Mouse (Mus musculus): ENCODE measurements around the gene Prok2. TPM values are rescaled to one million over a fixed set of nuclear protein-coding genes. Genes with fewer than 3 reads are reported as not detected.

Prok2 gene
- polyA plus RNA-seq, 1 experiment from 2014 or later = not detected

DNA sequence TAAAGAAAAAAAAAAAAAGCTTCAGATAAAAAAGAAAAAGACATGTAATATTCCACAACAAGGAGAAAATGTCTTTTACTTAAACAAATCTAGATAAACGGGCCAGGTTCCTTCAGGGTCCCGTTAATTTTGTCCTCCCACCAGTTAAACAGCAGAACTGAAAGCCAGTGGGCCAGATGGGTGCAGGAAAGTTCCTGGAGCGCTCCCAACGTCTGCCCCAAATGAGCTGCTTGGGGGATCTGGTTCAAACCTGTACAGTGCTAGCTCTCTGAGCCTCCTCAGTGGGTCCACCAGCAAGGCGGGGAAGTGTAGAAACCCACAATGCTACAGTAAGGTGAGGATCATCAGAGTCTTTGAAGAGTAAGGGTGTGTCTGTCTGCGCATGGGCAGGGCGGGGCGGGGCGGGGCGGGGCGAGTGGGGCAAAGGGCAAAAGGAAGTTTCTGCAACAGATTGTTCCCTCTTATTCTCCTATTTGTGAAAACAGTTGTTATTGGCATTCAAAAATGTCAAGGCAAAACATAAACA lies 14.6 kb downstream of the Prok2 start:
- H3K4me2 ChIP-seq (replicated peaks) = no peak overlapping the region
- H3K9ac ChIP-seq = no peak overlapping the region
- DNase-seq (ENCODE audit: low spot score) (no peak), ATAC-seq (ENCODE audit: low FRiP score) (no peak)
- no peak overlapping the region for H3K27ac ChIP-seq
- H3K27me3 ChIP-seq (ENCODE audit: control insufficient read depth, insufficient read depth, low read length) = no peaks in the 10 kb centered on the region
- no peaks in the 10 kb centered on the region for H3K4me1 ChIP-seq (replicated peaks; ENCODE audit: control insufficient read depth, insufficient read depth, low read length)
- WGBS = 74% methylated on average over 11 of the region's 11 CpGs
- H3K4me3 ChIP-seq (replicated peaks; ENCODE audit: low read length) = no peak overlapping the region
- H3K36me3 ChIP-seq (replicated peaks; ENCODE audit: control insufficient read depth, insufficient read depth) = no peaks in the 10 kb centered on the region
- H3K9me3 ChIP-seq (ENCODE audit: control insufficient read depth, low read length) = no peaks in the 10 kb centered on the region

DNA sequence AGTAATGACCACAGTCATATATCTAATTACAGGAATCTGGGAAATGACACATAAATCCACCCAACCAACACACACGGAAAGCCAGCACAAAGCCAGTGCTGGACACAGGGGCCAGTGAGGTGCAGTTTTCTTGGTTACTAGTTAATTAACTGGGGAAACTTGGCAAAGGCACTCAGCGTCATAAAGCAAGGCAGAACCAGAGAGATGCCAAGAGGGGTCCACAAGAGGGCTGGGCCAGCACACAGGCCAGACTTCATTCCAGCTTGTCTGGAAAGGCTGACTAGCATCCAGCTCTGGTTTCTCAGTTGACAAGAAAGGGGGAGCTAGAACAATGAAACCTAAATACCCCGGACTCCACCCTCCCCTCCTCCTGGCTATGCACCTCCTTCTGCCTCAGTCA lies 25.7 kb downstream of the Prok2 start:
- Histone ChIP-seq H3K9me3 (ENCODE audit: control insufficient read depth, low read length) (no peaks in the 10 kb centered on the region), H3K4me1 (replicated peaks; ENCODE audit: control insufficient read depth, insufficient read depth, low read length) (no peaks in the 10 kb centered on the region), H3K27me3 (ENCODE audit: control insufficient read depth, insufficient read depth, low read length) (0 out of 2 replicates have a peak, but pooled peaks cover 10% of the 10 kb centered on the region), H3K4me3 (replicated peaks; ENCODE audit: low read length) (no peak overlapping the region), H3K36me3 (replicated peaks; ENCODE audit: control insufficient read depth, insufficient read depth) (no peaks in the 10 kb centered on the region), H3K4me2 (replicated peaks) (no peak overlapping the region), H3K9ac (no peak overlapping the region), H3K27ac (no peak overlapping the region)
- ATAC-seq (ENCODE audit: low FRiP score) (no peak), DNase-seq (ENCODE audit: low spot score) (no peak)
- 57% methylated on average over 3 of the region's 3 CpGs for WGBS

- peak overlapping the region; percentile 92 for H3K4me2 ChIP-seq (replicated peaks)
- DNase-seq (ENCODE audit: low spot score) (no peak), ATAC-seq (ENCODE audit: low FRiP score) (peak; percentile 56; the same call in 1 of the 2 replicates)
- H3K27me3 ChIP-seq (ENCODE audit: control insufficient read depth, insufficient read depth, low read length) = peaks cover 44% of the 10 kb centered on the region
- H3K9me3 ChIP-seq (ENCODE audit: control insufficient read depth, low read length) = no peaks in the 10 kb centered on the region
- H3K27ac ChIP-seq = peak overlapping the region; percentile 92
- peak overlapping the region; percentile 94 for H3K9ac ChIP-seq
- H3K36me3 ChIP-seq (replicated peaks; ENCODE audit: control insufficient read depth, insufficient read depth) = no peaks in the 10 kb centered on the region
- H3K4me3 ChIP-seq (replicated peaks; ENCODE audit: low read length) = peak overlapping the region; percentile 78
- peaks cover 20% of the 10 kb centered on the region for H3K4me1 ChIP-seq (replicated peaks; ENCODE audit: control insufficient read depth, insufficient read depth, low read length)
- 1% methylated on average over 97 of the region's 110 CpGs for WGBS
Measured at GRCm38 (mm10) chr6:99692916-99693841, 33.0 kb downstream of the Prok2 start.

- WGBS = under 1% methylated on average over 63 of the region's 112 CpGs
- ATAC-seq (ENCODE audit: low FRiP score) (peak; percentile 80), DNase-seq (ENCODE audit: low spot score) (peak; percentile 52)
- Histone ChIP-seq H3K4me2 (replicated peaks) (peak within 1 kb of the TSS; percentile 92), H3K27ac (peak within 1 kb of the TSS; percentile 92), H3K4me1 (replicated peaks; ENCODE audit: control insufficient read depth, insufficient read depth, low read length) (peaks cover 20% of the 10 kb centered on the region), H3K4me3 (replicated peaks; ENCODE audit: low read length) (peak within 1 kb of the TSS; percentile 78), H3K27me3 (ENCODE audit: control insufficient read depth, insufficient read depth, low read length) (peaks cover 44% of the 10 kb centered on the region), H3K9me3 (ENCODE audit: control insufficient read depth, low read length) (no peaks in the 10 kb centered on the region), H3K36me3 (replicated peaks; ENCODE audit: control insufficient read depth, insufficient read depth) (no peaks in the 10 kb centered on the region), H3K9ac (peak within 1 kb of the TSS; percentile 94)
Measured at GRCm38 (mm10) chr6:99692206-99692915, 33.8 kb downstream of the Prok2 start, which contains the start of gene Gpr27. Gpr27 (plus strand) TSS chr6:99692679.

GRCm38 (mm10) chr6:99691666-99692205 lies 34.5 kb downstream of the Prok2 start:
- peaks cover 20% of the 10 kb centered on the region for H3K4me1 ChIP-seq (replicated peaks; ENCODE audit: control insufficient read depth, insufficient read depth, low read length)
- H3K27me3 ChIP-seq (ENCODE audit: control insufficient read depth, insufficient read depth, low read length) = peaks cover 40% of the 10 kb centered on the region
- ATAC-seq (ENCODE audit: low FRiP score) = peak; percentile 49
- no peaks in the 10 kb centered on the region for H3K36me3 ChIP-seq (replicated peaks; ENCODE audit: control insufficient read depth, insufficient read depth)
- peak overlapping the region; percentile 94 for H3K9ac ChIP-seq
- WGBS = 7% methylated on average over 25 of the region's 25 CpGs
- H3K4me3 ChIP-seq (replicated peaks; ENCODE audit: low read length) = peak overlapping the region; percentile 78
- peak overlapping the region; percentile 92 for H3K4me2 ChIP-seq (replicated peaks)
- no peaks in the 10 kb centered on the region for H3K9me3 ChIP-seq (ENCODE audit: control insufficient read depth, low read length)
- no peak for DNase-seq (ENCODE audit: low spot score)
- peak overlapping the region; percentile 92 for H3K27ac ChIP-seq

DNA sequence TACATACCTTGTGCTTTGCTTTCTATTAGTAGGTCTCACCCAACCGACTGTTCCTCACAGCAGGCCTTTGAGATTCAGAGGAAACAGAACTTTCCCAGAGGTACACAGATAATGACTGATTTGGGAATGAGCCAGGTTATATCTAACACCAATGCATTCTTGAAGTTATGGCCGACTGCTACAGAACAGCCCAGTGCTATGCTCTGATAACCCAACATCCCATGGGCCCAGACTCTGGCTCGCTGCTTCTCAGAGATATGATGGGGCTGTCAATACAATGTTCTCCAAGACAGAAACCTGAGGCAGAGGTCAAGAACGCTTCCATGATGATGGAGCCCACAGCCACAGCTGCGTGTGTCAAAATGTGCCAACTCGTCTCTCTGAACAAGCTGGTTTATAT lies 37.7 kb downstream of the Prok2 start:
- H3K4me2 ChIP-seq (replicated peaks) = no peak overlapping the region
- DNase-seq (ENCODE audit: low spot score) (no peak), ATAC-seq (ENCODE audit: low FRiP score) (no peak)
- 0 out of 2 replicates have a peak, but pooled peaks cover 6% of the 10 kb centered on the region for H3K9me3 ChIP-seq (ENCODE audit: control insufficient read depth, low read length)
- no peak overlapping the region for H3K9ac ChIP-seq
- H3K36me3 ChIP-seq (replicated peaks; ENCODE audit: control insufficient read depth, insufficient read depth) = no peaks in the 10 kb centered on the region
- H3K27ac ChIP-seq = no peak overlapping the region
- peaks cover 3% of the 10 kb centered on the region; the same call in 1 of the 2 replicates for H3K4me1 ChIP-seq (replicated peaks; ENCODE audit: control insufficient read depth, insufficient read depth, low read length)
- H3K27me3 ChIP-seq (ENCODE audit: control insufficient read depth, insufficient read depth, low read length) = peaks cover 22% of the 10 kb centered on the region
- H3K4me3 ChIP-seq (replicated peaks; ENCODE audit: low read length) = no peak overlapping the region
- WGBS = 83% methylated on average over 6 of the region's 6 CpGs

GRCm38 (mm10) chr6:99684899-99685298 lies 41.3 kb downstream of the Prok2 start:
- Histone ChIP-seq H3K4me3 (replicated peaks; ENCODE audit: low read length) (no peak overlapping the region), H3K9ac (no peak overlapping the region), H3K4me1 (replicated peaks; ENCODE audit: control insufficient read depth, insufficient read depth, low read length) (no peaks in the 10 kb centered on the region), H3K4me2 (replicated peaks) (no peak overlapping the region), H3K27me3 (ENCODE audit: control insufficient read depth, insufficient read depth, low read length) (peaks cover 10% of the 10 kb centered on the region; the same call in 1 of the 2 replicates), H3K27ac (no peak overlapping the region), H3K9me3 (ENCODE audit: control insufficient read depth, low read length) (0 out of 2 replicates have a peak, but pooled peaks cover 6% of the 10 kb centered on the region), H3K36me3 (replicated peaks; ENCODE audit: control insufficient read depth, insufficient read depth) (no peaks in the 10 kb centered on the region)
- 53% methylated on average over 5 of the region's 5 CpGs for WGBS
- no peak for DNase-seq (ENCODE audit: low spot score)
- ATAC-seq (ENCODE audit: low FRiP score) = no peak

- ATAC-seq (ENCODE audit: low FRiP score) = no peak
- Histone ChIP-seq H3K4me2 (replicated peaks) (no peak overlapping the region), H3K27ac (no peak overlapping the region), H3K9me3 (ENCODE audit: control insufficient read depth, low read length) (0 out of 2 replicates have a peak, but pooled peaks cover 6% of the 10 kb centered on the region), H3K36me3 (replicated peaks; ENCODE audit: control insufficient read depth, insufficient read depth) (no peaks in the 10 kb centered on the region), H3K4me1 (replicated peaks; ENCODE audit: control insufficient read depth, insufficient read depth, low read length) (no peaks in the 10 kb centered on the region), H3K27me3 (ENCODE audit: control insufficient read depth, insufficient read depth, low read length) (0 out of 2 replicates have a peak, but pooled peaks cover 4% of the 10 kb centered on the region), H3K4me3 (replicated peaks; ENCODE audit: low read length) (no peak overlapping the region), H3K9ac (no peak overlapping the region)
- 89% methylated on average over 5 of the region's 5 CpGs for WGBS
- DNase-seq (ENCODE audit: low spot score) = no peak
Measured at GRCm38 (mm10) chr6:99683974-99684373, 42.2 kb downstream of the Prok2 start.
